Mouse (Mus musculus) left cerebral cortex, adult 6 months (tissue): Measurements from ENCODE around the gene Lmo3. TPM values are rescaled to one million over a fixed set of nuclear protein-coding genes. Genes with fewer than 3 reads are reported as not detected.

Experiments
- long read RNA-seq, 2 experiments: library from polyadenylated mRNA; unstranded; transcript quantifications; one replicate each; pipeline ENCODE4 v2.0.0; 2019 to 2020
- polyA plus RNA-seq: library from polyadenylated mRNA; unstranded; fragments of <200 nt; fragmentation: Nextera tagmentation; gene quantifications from 2 replicates; pipeline ENCODE4 v1.2.3, GENCODE M21; 2021

Gene Lmo3
- polyA plus RNA-seq, result 52.0 and 88.4 TPM in 2 replicates
- long read RNA-seq, experiment 1, transcript Lmo3-202 (5 exons, 1,048 nt), result minor isoform, 18 of 570 reads
- long read RNA-seq, experiment 1, transcript Lmo3-207 (4 exons, 2,425 nt), result minor isoform, 29 of 570 reads
- long read RNA-seq, experiment 1, transcript Lmo3-206 (4 exons, 1,331 nt), result major isoform, 374 of 570 reads
- long read RNA-seq, experiment 1, partial matches to known transcripts, result 15 of 570 reads
- long read RNA-seq, experiment 1, other reads (novel, unspliced or antisense), result 134 of 570 reads
- long read RNA-seq, experiment 2, transcript Lmo3-206 (4 exons, 1,331 nt), result major isoform, 40 of 99 reads
- long read RNA-seq, experiment 2, partial matches to known transcripts, result 5 of 99 reads
- long read RNA-seq, experiment 2, other reads (novel, unspliced or antisense), result 48 of 99 reads

DNA sequence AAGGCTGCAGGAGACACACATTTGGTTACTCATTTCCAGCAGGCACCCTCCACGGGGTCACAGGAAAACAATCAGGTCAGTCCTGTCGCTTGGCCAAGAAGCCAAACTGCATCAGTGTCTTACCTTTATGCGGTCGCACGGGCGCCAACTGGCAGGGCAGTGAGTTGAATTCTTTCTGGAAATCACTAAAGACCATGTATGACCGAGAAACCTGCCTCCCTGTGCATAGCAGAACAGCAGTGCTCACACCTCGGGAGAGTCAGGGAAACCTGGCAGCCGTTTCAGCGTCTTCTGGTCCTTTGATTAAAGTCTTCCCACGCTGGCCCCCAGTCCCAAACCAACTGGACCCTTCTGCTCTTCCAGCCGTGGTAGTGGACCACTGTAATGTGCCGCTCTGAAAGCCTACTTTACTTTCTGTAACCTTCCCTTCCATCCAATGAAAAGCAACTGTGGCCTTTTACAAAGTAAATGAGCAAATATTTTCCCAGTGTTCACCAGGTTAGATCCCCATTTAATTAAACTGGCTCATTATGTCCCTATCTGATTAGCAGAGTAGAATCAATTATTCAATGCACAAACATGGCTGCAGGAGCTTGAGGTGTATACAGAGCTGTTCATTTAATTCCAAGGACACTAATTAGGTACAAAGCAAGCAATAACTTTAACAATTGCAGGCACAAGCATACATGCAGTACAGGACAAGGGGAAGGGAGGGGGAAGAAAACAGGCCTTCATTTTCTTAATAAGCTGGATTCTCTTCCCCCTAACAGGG lies at the start of gene Lmo3:
TSS of gene Lmo3 (minus strand) at position 235 of the 772 bp plus-strand sequence.

Other genes with a start within 250 kb of the Lmo3 start
- 0.16 and 0.36 TPM in 2 replicates for gene Igbp1b, start 76.6 kb upstream of the Lmo3 start, polyA plus RNA-seq